Mouse (Mus musculus): ENCODE results near the gene Rere. TPM values are rescaled to one million over a fixed set of nuclear protein-coding genes. Genes with fewer than 3 reads are reported as not detected.
"Not testable (repeated sequence)": the region's sequence is repeated elsewhere in the genome, so short reads cannot be mapped to it uniquely, and the experiment has no call there.

The Rere gene
- polyA plus RNA-seq, 1 experiment = 61.3 TPM

GRCm38 (mm10) chr4:150470674-150471328 lies 189.4 kb downstream of the Rere start:
- Histone ChIP-seq H3K4me1 (ENCODE audit: control insufficient read depth, insufficient read depth, low read length) (peaks cover 4% of the 10 kb centered on the region), H3K27ac (ENCODE audit: control insufficient read depth, insufficient read depth, low read depth, low read length, poor library complexity) (no peak overlapping the region), H3K4me3 (replicated peaks; ENCODE audit: control insufficient read depth, low read depth, low read length) (no peak overlapping the region)
- 56% methylated on average over 4 of the region's 4 CpGs for WGBS
- TF ChIP-seq POLR2A (IDR thresholded peaks at IDR 0.05; ENCODE audit: borderline replicate concordance, control insufficient read depth, low read depth, low read length) (no peak), CTCF (IDR thresholded peaks at IDR 0.05; ENCODE audit: control insufficient read depth, insufficient read depth, low read length) (no peak)

- H3K27ac ChIP-seq (ENCODE audit: control insufficient read depth, insufficient read depth, low read depth, low read length, poor library complexity) = peak overlapping the region; percentile 30; the same call in 1 of the 2 replicates
- TF ChIP-seq POLR2A (IDR thresholded peaks at IDR 0.05; ENCODE audit: borderline replicate concordance, control insufficient read depth, low read depth, low read length) (no peak), CTCF (IDR thresholded peaks at IDR 0.05; ENCODE audit: control insufficient read depth, insufficient read depth, low read length) (no peak)
- WGBS = 11% methylated on average over 10 of the region's 10 CpGs
- peaks cover 4% of the 10 kb centered on the region for H3K4me1 ChIP-seq (ENCODE audit: control insufficient read depth, insufficient read depth, low read length)
- H3K4me3 ChIP-seq (replicated peaks; ENCODE audit: control insufficient read depth, low read depth, low read length) = no peak overlapping the region
Measured at GRCm38 (mm10) chr4:150472751-150473436, 191.4 kb downstream of the Rere start.

- 65% methylated on average over 4 of the region's 4 CpGs for WGBS
- H3K27ac ChIP-seq (ENCODE audit: control insufficient read depth, insufficient read depth, low read depth, low read length, poor library complexity) = no peak overlapping the region
- H3K4me3 ChIP-seq (replicated peaks; ENCODE audit: control insufficient read depth, low read depth, low read length) = no peak overlapping the region
- TF ChIP-seq POLR2A (IDR thresholded peaks at IDR 0.05; ENCODE audit: borderline replicate concordance, control insufficient read depth, low read depth, low read length) = no peak
- no peak for TF ChIP-seq CTCF (IDR thresholded peaks at IDR 0.05; ENCODE audit: control insufficient read depth, insufficient read depth, low read length)
- peaks cover 4% of the 10 kb centered on the region for H3K4me1 ChIP-seq (ENCODE audit: control insufficient read depth, insufficient read depth, low read length)
Measured at GRCm38 (mm10) chr4:150473437-150474070, 192.1 kb downstream of the Rere start.

GRCm38 (mm10) chr4:150474086-150474485 lies 192.6 kb downstream of the Rere start:
- TF ChIP-seq POLR2A (IDR thresholded peaks at IDR 0.05; ENCODE audit: borderline replicate concordance, control insufficient read depth, low read depth, low read length) = no peak
- no peak for TF ChIP-seq CTCF (IDR thresholded peaks at IDR 0.05; ENCODE audit: control insufficient read depth, insufficient read depth, low read length)
- Histone ChIP-seq H3K27ac (ENCODE audit: control insufficient read depth, insufficient read depth, low read depth, low read length, poor library complexity) (no peak overlapping the region), H3K4me3 (replicated peaks; ENCODE audit: control insufficient read depth, low read depth, low read length) (no peak overlapping the region), H3K4me1 (ENCODE audit: control insufficient read depth, insufficient read depth, low read length) (peaks cover 4% of the 10 kb centered on the region)
- 80% methylated on average over 7 of the region's 7 CpGs for WGBS

GRCm38 (mm10) chr4:150476258-150476657 lies 194.8 kb downstream of the Rere start:
- WGBS = 33% methylated on average over 5 of the region's 5 CpGs
- no peak overlapping the region for H3K4me3 ChIP-seq (replicated peaks; ENCODE audit: control insufficient read depth, low read depth, low read length)
- H3K27ac ChIP-seq (ENCODE audit: control insufficient read depth, insufficient read depth, low read depth, low read length, poor library complexity) = no peak overlapping the region
- peaks cover 3% of the 10 kb centered on the region; the same call in 1 of the 2 replicates for H3K4me1 ChIP-seq (ENCODE audit: control insufficient read depth, insufficient read depth, low read length)
- TF ChIP-seq CTCF (IDR thresholded peaks at IDR 0.05; ENCODE audit: control insufficient read depth, insufficient read depth, low read length) (no peak), POLR2A (IDR thresholded peaks at IDR 0.05; ENCODE audit: borderline replicate concordance, control insufficient read depth, low read depth, low read length) (no peak)

- no peak overlapping the region for H3K4me3 ChIP-seq (replicated peaks; ENCODE audit: control insufficient read depth, low read depth, low read length)
- TF ChIP-seq POLR2A (IDR thresholded peaks at IDR 0.05; ENCODE audit: borderline replicate concordance, control insufficient read depth, low read depth, low read length) (no peak), CTCF (IDR thresholded peaks at IDR 0.05; ENCODE audit: control insufficient read depth, insufficient read depth, low read length) (no peak)
- WGBS = 74% methylated on average over 6 of the region's 6 CpGs
- H3K27ac ChIP-seq (ENCODE audit: control insufficient read depth, insufficient read depth, low read depth, low read length, poor library complexity) = no peak overlapping the region
- H3K4me1 ChIP-seq (ENCODE audit: control insufficient read depth, insufficient read depth, low read length) = peaks cover 1% of the 10 kb centered on the region; the same call in 1 of the 2 replicates
Measured at GRCm38 (mm10) chr4:150478006-150478405, 196.6 kb downstream of the Rere start.

GRCm38 (mm10) chr4:150483081-150483480 lies 201.6 kb downstream of the Rere start:
- 83% methylated on average over 5 of the region's 5 CpGs for WGBS
- not testable (repeated sequence) for H3K4me3 ChIP-seq (replicated peaks; ENCODE audit: control insufficient read depth, low read depth, low read length); H3K27ac ChIP-seq (ENCODE audit: control insufficient read depth, insufficient read depth, low read depth, low read length, poor library complexity); H3K4me1 ChIP-seq (ENCODE audit: control insufficient read depth, insufficient read depth, low read length)

GRCm38 (mm10) chr4:150486097-150486496 lies 204.7 kb downstream of the Rere start:
- 9% methylated on average over 2 of the region's 2 CpGs for WGBS

More at GRCm38 (mm10) chr4:150486097-150486496, 204.7 kb downstream of the Rere start:
- Histone ChIP-seq H3K4me1 (ENCODE audit: control insufficient read depth, insufficient read depth, low read length) (peaks cover 9% of the 10 kb centered on the region), H3K27ac (ENCODE audit: control insufficient read depth, insufficient read depth, low read depth, low read length, poor library complexity) (peak overlapping the region; percentile 57), H3K4me3 (replicated peaks; ENCODE audit: control insufficient read depth, low read depth, low read length) (no peak overlapping the region)
- no peak for TF ChIP-seq POLR2A (IDR thresholded peaks at IDR 0.05; ENCODE audit: borderline replicate concordance, control insufficient read depth, low read depth, low read length)
- TF ChIP-seq CTCF (IDR thresholded peaks at IDR 0.05; ENCODE audit: control insufficient read depth, insufficient read depth, low read length) = no peak

Measured in bone marrow, adult 2 months (tissue).